8 mouse cellular contexts compared by ENCODE assay signal in genomic region chr11:87448081-87448475, GRCm38 (mm10). TPM values are rescaled to one million over a fixed set of nuclear protein-coding genes. Genes with fewer than 3 reads are reported as not detected.
DNase-seq lines count a peak whose midpoint lies in the region; ATAC-seq and TF ChIP-seq lines count a peak whose summit lies in the region.
"Not testable (repeated sequence)": the region's sequence is repeated elsewhere in the genome, so short reads cannot be mapped to it uniquely, and the experiment has no call there.

No protein-coding gene starts in this region.

- not testable (repeated sequence) for H3K4me1 ChIP-seq in hindbrain, embryonic 16.5 days (ENCODE audit: control insufficient read depth, insufficient read depth, low read depth, low read length)

- H3K4me3 ChIP-seq in gastrocnemius, adult 2 months, result peak overlapping the region; percentile 73
- peak overlapping the region; percentile 39 for H3K4me3 ChIP-seq in hindbrain, embryonic 16.5 days (ENCODE audit: low read length)

- peak overlapping the region; percentile 93 for H3K27ac ChIP-seq in gastrocnemius, adult 2 months
- H3K27ac ChIP-seq in hindbrain, embryonic 16.5 days (ENCODE audit: low read depth, low read length), result peak overlapping the region; percentile 73

- intact Hi-C loops in gastrocnemius, adult 2 months (cut with DNase I), result not testable (repeated sequence)

- peak; percentile 70 for ATAC-seq in common myeloid progenitor, adult 5-6 weeks (replicated peaks; ENCODE audit: low read depth, poor library complexity, severe bottlenecking)
- ATAC-seq in hindbrain, embryonic 16.5 days, result peak; percentile 97

- not testable (repeated sequence) for H3K36me3 ChIP-seq in hindbrain, embryonic 16.5 days (ENCODE audit: control insufficient read depth, insufficient read depth, low read length)

- not testable (repeated sequence) for H3K27me3 ChIP-seq in hindbrain, embryonic 16.5 days (replicated peaks; ENCODE audit: control insufficient read depth, insufficient read depth, low read length)

- DNase-seq in ZHBTc4 (ENCODE audit: low read depth, low spot score), result peak; percentile 79
- DNase-seq in gastrocnemius, adult 2 months, result peak; percentile 97
- peak; percentile 88 to 94 for DNase-seq in left cerebral cortex, adult 18-20 months (ENCODE audit: low spot score in 2 of 2)
- DNase-seq in lung, postnatal 36 days, result peak; percentile 98
- DNase-seq in retina, postnatal 1 day, result peak; percentile 90
- peak; percentile 81 to 84 for DNase-seq in thymus, postnatal 36 days

- WGBS in hindbrain, embryonic 16.5 days, result under 1% methylated on average over 30 of the region's 34 CpGs

- not testable (repeated sequence) for TF ChIP-seq CTCF in gastrocnemius, adult 2 months (IDR thresholded peaks at IDR 0.05)

- H3K9me3 ChIP-seq in hindbrain, embryonic 16.5 days (ENCODE audit: control insufficient read depth, low read length), result not testable (repeated sequence)

- H3K9ac ChIP-seq in hindbrain, embryonic 16.5 days (ENCODE audit: low read depth, low read length), result peak overlapping the region; percentile 53

- H3K4me2 ChIP-seq in hindbrain, embryonic 16.5 days (ENCODE audit: low read length), result peak overlapping the region; percentile 66

RNA-seq across cellular contexts. Expression of gene Tex14, which starts 43.2 kb away (rescaled TPM):
- total RNA-seq in common myeloid progenitor, adult 5-6 weeks (2017), result 0.27 and 1.0 TPM in 2 replicates
- total RNA-seq in gastrocnemius, adult 2 months (2021), result not detected
- polyA plus RNA-seq in hindbrain, embryonic 16.5 days (2015; fragmentation: Nextera tagmentation; extraction: Ambion mirVana), result 1.7 and 1.9 TPM in 2 replicates
- total RNA-seq in left cerebral cortex, adult 18-20 months (2021), result under 1 TPM; 0.14 to 0.30 TPM

RNA-seq across cellular contexts. Expression of gene Rad51c, which starts 43.3 kb away (rescaled TPM):
- 3.4 and 5.2 TPM in 2 replicates for total RNA-seq in common myeloid progenitor, adult 5-6 weeks (2017)
- under 1 TPM; 0.26 to 0.45 TPM for total RNA-seq in gastrocnemius, adult 2 months (2021)
- 3.8 and 5.1 TPM in 2 replicates for polyA plus RNA-seq in hindbrain, embryonic 16.5 days (2015; fragmentation: Nextera tagmentation; extraction: Ambion mirVana)
- 1 to 10 TPM; 3.1 to 4.2 TPM for total RNA-seq in left cerebral cortex, adult 18-20 months (2021)

Comparison
In these comparisons a context has a peak if more than half of its experiments do, and no peak if none do; other contexts are left out.
1. Peak in every context shown above with its lines: DNase-seq, ATAC-seq, H3K4me3 ChIP-seq and H3K27ac ChIP-seq.